Mouse (Mus musculus): Measurements from ENCODE around the gene Gfpt1.

DNA sequence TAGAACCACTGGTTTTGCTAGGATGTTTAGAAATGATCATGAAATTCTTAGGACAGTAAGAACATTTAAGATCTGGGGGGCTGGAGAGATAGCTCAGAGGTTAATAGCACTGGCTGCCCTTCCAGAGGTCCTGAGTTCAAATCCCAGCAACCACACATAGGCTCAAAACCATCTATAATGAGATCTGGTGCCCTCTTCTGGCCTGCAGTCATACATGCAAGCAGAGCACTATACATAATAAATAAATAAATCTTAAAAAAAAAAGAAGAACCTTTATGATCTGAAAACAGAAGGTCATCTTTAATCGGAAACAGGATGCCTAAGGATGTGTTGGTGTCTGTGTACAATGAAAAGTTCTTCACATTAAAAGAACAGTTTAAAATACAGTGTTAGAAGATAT is 17.1 kb downstream of the Gfpt1 start:
- TF ChIP-seq CTCF (IDR thresholded peaks at IDR 0.05; ENCODE audit: borderline replicate concordance, insufficient read depth, low read length) (no peak), POLR2A (IDR thresholded peaks at IDR 0.05; ENCODE audit: low read depth, low read length) (no peak)
